Mouse (Mus musculus) MEL (cell line): ENCODE data around the gene Rpl34. TPM values are rescaled to one million over a fixed set of nuclear protein-coding genes. Genes with fewer than 3 reads are reported as not detected.

ENCODE experiments used
- DNase-seq: peaks from one replicate; pipeline ENCODE4 v3.0.0; 2011; ENCODE audit warnings: low read depth, low spot score
- H3K27ac ChIP-seq: 2 replicates; pipeline ENCODE4 v1.5.1; 2012; ENCODE audit warnings: low read depth, mild to moderate bottlenecking, control low read depth, low read length, moderate library complexity; ENCODE audit not compliant: control insufficient read depth
- H3K27me3 ChIP-seq, 2 experiments: fragments of 150-350 bp in 1 of 2; sonication (generic) in 1 of 2; 2 replicates each; pipeline ENCODE4 v1.6.1; 2012; ENCODE audit warnings: low read length in 2 of 2, mild to moderate bottlenecking in 2 of 2, improper control_type of control experiment in 1 of 2, moderate library complexity in 1 of 2; ENCODE audit not compliant: insufficient read depth in 2 of 2, control insufficient read depth in 1 of 2
- H3K36me3 ChIP-seq, 2 experiments: 2 replicates each; pipeline ENCODE4 v1.6.1; 2012 to 2014; ENCODE audit warnings: low read length in 2 of 2, improper control_type of control experiment in 1 of 2, inconsistent platforms in 1 of 2, mild to moderate bottlenecking in 1 of 2; ENCODE audit not compliant: insufficient read depth in 2 of 2, control insufficient read depth in 1 of 2
- H3K4me1 ChIP-seq, 2 experiments: fragments of 150-350 bp in 1 of 2; sonication (generic) in 1 of 2; 2 replicates each; pipeline ENCODE4 v1.6.1; 2012; ENCODE audit warnings: low read length in 2 of 2, improper control_type of control experiment in 1 of 2, mild to moderate bottlenecking in 1 of 2; ENCODE audit not compliant: insufficient read depth in 2 of 2, control insufficient read depth in 1 of 2
- H3K4me3 ChIP-seq, 2 experiments: fragments of 150-350 bp in 1 of 2; sonication (generic) in 1 of 2; 2 replicates each; pipeline ENCODE4 v1.5.1; 2012; ENCODE audit warnings: low read depth in 2 of 2, low read length in 2 of 2, mild to moderate bottlenecking in 2 of 2, moderate library complexity in 2 of 2, control low read depth in 1 of 2, improper control_type of control experiment in 1 of 2; ENCODE audit not compliant: control insufficient read depth in 1 of 2, insufficient read depth in 1 of 2
- H3K79me2 ChIP-seq: 2 replicates; pipeline ENCODE4 v1.6.1; 2012; ENCODE audit warnings: mild to moderate bottlenecking, low read length, moderate library complexity; ENCODE audit not compliant: control insufficient read depth, poor library complexity, insufficient read depth
- H3K9ac ChIP-seq: 2 replicates; pipeline ENCODE4 v1.6.1; 2012; ENCODE audit warnings: low read depth, mild to moderate bottlenecking, control low read depth, low read length, moderate library complexity; ENCODE audit not compliant: control insufficient read depth, poor library complexity, severe bottlenecking
- H3K9me3 ChIP-seq: fragments of 150-350 bp; sonication (generic); replicated peaks from 2 replicates; pipeline ENCODE4 v1.6.1; 2012; ENCODE audit warnings: mild to moderate bottlenecking, low read length, improper control_type of control experiment, moderate library complexity; ENCODE audit not compliant: insufficient read depth
- CHD2 ChIP-seq: IDR thresholded peaks from 2 replicates; pipeline ENCODE4 v1.6.1; 2011; ENCODE audit warnings: low read length, improper control_type of control experiment
- EP300 ChIP-seq, 2 experiments: IDR thresholded peaks; 2 replicates each; pipeline ENCODE4 v1.6.1; 2011; ENCODE audit warnings: improper control_type of control experiment in 2 of 2, low read length in 2 of 2, low read depth in 1 of 2, mild to moderate bottlenecking in 1 of 2
- ETS1 ChIP-seq: IDR thresholded peaks from 2 replicates; pipeline ENCODE4 v1.6.1; 2012; ENCODE audit warnings: low read depth, mild to moderate bottlenecking, inconsistent platforms, low read length, improper control_type of control experiment, moderate library complexity
- GABPA ChIP-seq: IDR thresholded peaks from 2 replicates; pipeline ENCODE4 v1.6.1; 2012; ENCODE audit warnings: low read depth, mild to moderate bottlenecking, inconsistent platforms, low read length, improper control_type of control experiment, moderate library complexity
- GATA1 ChIP-seq: IDR thresholded peaks from 2 replicates; pipeline ENCODE4 v1.6.1; 2011; ENCODE audit warnings: low read depth, low read length, improper control_type of control experiment
- HCFC1 ChIP-seq: IDR thresholded peaks from 2 replicates; pipeline ENCODE4 v1.6.1; 2012; ENCODE audit warnings: low read depth, mild to moderate bottlenecking, inconsistent platforms, low read length, improper control_type of control experiment, moderate library complexity
- JUND ChIP-seq: IDR thresholded peaks from 2 replicates; pipeline ENCODE4 v1.6.1; 2011; ENCODE audit warnings: low read depth, mild to moderate bottlenecking, improper control_type of control experiment, low read length
- KAT2A ChIP-seq: conservative IDR thresholded peaks from 2 replicates; pipeline ENCODE4 v1.6.1; 2012; ENCODE audit warnings: low read depth, low read length, improper control_type of control experiment, inconsistent platforms
- MAFK ChIP-seq: IDR thresholded peaks from 2 replicates; pipeline ENCODE4 v1.6.1; 2011; ENCODE audit warnings: low read depth, mild to moderate bottlenecking, low read length, improper control_type of control experiment, borderline replicate concordance
- MAX ChIP-seq: IDR thresholded peaks from 2 replicates; pipeline ENCODE4 v1.6.1; 2011; ENCODE audit warnings: low read length, improper control_type of control experiment
- MAZ ChIP-seq: IDR thresholded peaks from 2 replicates; pipeline ENCODE4 v1.6.1; 2012; ENCODE audit warnings: low read depth, mild to moderate bottlenecking, inconsistent platforms, low read length, improper control_type of control experiment
- MEF2A ChIP-seq: IDR thresholded peaks from 2 replicates; pipeline ENCODE4 v1.6.1; 2014; ENCODE audit warnings: low read depth, mild to moderate bottlenecking, inconsistent platforms, low read length, improper control_type of control experiment; ENCODE audit not compliant: poor library complexity, insufficient replicate concordance, severe bottlenecking; ENCODE audit errors: extremely low read depth
- MXI1 ChIP-seq: IDR thresholded peaks from 2 replicates; pipeline ENCODE4 v1.6.1; 2011; ENCODE audit warnings: mild to moderate bottlenecking, low read depth, low read length, improper control_type of control experiment
- MYB ChIP-seq: IDR thresholded peaks from 2 replicates; pipeline ENCODE4 v1.6.1; 2011; ENCODE audit warnings: mild to moderate bottlenecking, low read depth, low read length, improper control_type of control experiment
- MYC ChIP-seq: IDR thresholded peaks from 2 replicates; pipeline ENCODE4 v1.6.1; 2011; ENCODE audit warnings: low read depth, mild to moderate bottlenecking, low read length, improper control_type of control experiment, moderate library complexity
- NELFE ChIP-seq: IDR thresholded peaks from 2 replicates; pipeline ENCODE4 v1.6.1; 2011; ENCODE audit warnings: low read depth, low read length, improper control_type of control experiment
- NRF1 ChIP-seq: IDR thresholded peaks from 2 replicates; pipeline ENCODE4 v1.6.1; 2014; ENCODE audit warnings: low read depth, mild to moderate bottlenecking, inconsistent platforms, low read length, improper control_type of control experiment, moderate library complexity; ENCODE audit not compliant: poor library complexity, insufficient read depth, severe bottlenecking
- POLR2AphosphoS5 ChIP-seq: IDR thresholded peaks from 2 replicates; pipeline ENCODE4 v1.6.1; 2012; ENCODE audit warnings: low read depth, borderline replicate concordance, mild to moderate bottlenecking, inconsistent platforms, low read length, moderate library complexity, mixed read lengths
- SIN3A ChIP-seq: IDR thresholded peaks from 2 replicates; pipeline ENCODE4 v1.6.1; 2012; ENCODE audit warnings: low read length, improper control_type of control experiment, inconsistent platforms
- SMC3 ChIP-seq: IDR thresholded peaks from 2 replicates; pipeline ENCODE4 v1.6.1; 2011; ENCODE audit warnings: low read depth, low read length, improper control_type of control experiment
- TAL1 ChIP-seq: IDR thresholded peaks from 2 replicates; pipeline ENCODE4 v1.6.1; 2012; ENCODE audit warnings: mild to moderate bottlenecking, inconsistent platforms, low read length, moderate library complexity, mixed read lengths
- UBTF ChIP-seq: IDR thresholded peaks from 2 replicates; pipeline ENCODE4 v1.6.1; 2012; ENCODE audit warnings: low read depth, mild to moderate bottlenecking, inconsistent platforms, low read length, improper control_type of control experiment, moderate library complexity, borderline replicate concordance; ENCODE audit not compliant: insufficient read depth
- ZC3H11A ChIP-seq: IDR thresholded peaks from 2 replicates; pipeline ENCODE4 v1.6.1; 2012; ENCODE audit warnings: low read depth, mild to moderate bottlenecking, inconsistent platforms, low read length, improper control_type of control experiment
- ZMIZ1 ChIP-seq: IDR thresholded peaks from 2 replicates; pipeline ENCODE4 v1.6.1; 2012; ENCODE audit warnings: low read depth, mild to moderate bottlenecking, inconsistent platforms, low read length, improper control_type of control experiment, moderate library complexity
- polyA plus RNA-seq, 2 experiments: library from polyadenylated mRNA; stranded (reverse) in 1 of 2; unstranded in 1 of 2; fragments of >175 nt in 1 of 2; fragments of >200 nt in 1 of 2; gene quantifications; 2 replicates each; pipeline versions ENCODE4 v1.2.1 to v1.2.4; 2012; ENCODE audit warnings: low replicate concordance in 2 of 2, low read depth in 1 of 2; ENCODE audit not compliant: insufficient read length in 2 of 2, insufficient read depth in 1 of 2, missing spikeins in 1 of 2
- total RNA-seq: library from RNA; depleted of rRNA; stranded (reverse); fragments of 300-350 nt; gene quantifications from 2 replicates; pipeline ENCODE4 v1.2.3, GENCODE M21; 2012

Gene Rpl34
- total and polyA plus RNA-seq, 3 experiments = 451 to 1,619 (median 895) TPM

GRCm38 (mm10) chr3:130682183-130682582, 48.0 kb downstream of the Rpl34 start:
- Histone ChIP-seq H3K9me3 (no peaks in the 10 kb centered on the region), H3K9ac (no peak overlapping the region), H3K4me3 (no peak overlapping the region), H3K79me2 (no peaks in the 10 kb centered on the region), H3K36me3 (no peaks in the 10 kb centered on the region), H3K4me1 (no peaks in the 10 kb centered on the region), H3K27me3 (no peaks in the 10 kb centered on the region), H3K27ac (no peak overlapping the region)
- no peak for TF ChIP-seq CHD2
- no peak for TF ChIP-seq MXI1
- no peak for TF ChIP-seq GATA1
- no peak for TF ChIP-seq TAL1
- no peak for TF ChIP-seq MYB
- TF ChIP-seq HCFC1 = no peak
- no peak for TF ChIP-seq KAT2A
- no peak for TF ChIP-seq JUND
- no peak for TF ChIP-seq NRF1
- no peak for TF ChIP-seq NELFE
- no peak for TF ChIP-seq MYC
- TF ChIP-seq GABPA = no peak
- TF ChIP-seq EP300 (IDR thresholded peaks at IDR 0.05; ENCODE audit: low read depth in 1 of 2, low read length in 2 of 2) = no peak
- no peak for TF ChIP-seq POLR2AphosphoS5
- TF ChIP-seq MAX = no peak
- no peak for TF ChIP-seq MEF2A
- no peak for TF ChIP-seq MAZ
- no peak for DNase-seq

- TF ChIP-seq SMC3 = no peak
- TF ChIP-seq MAFK = no peak
- TF ChIP-seq UBTF = no peak
- TF ChIP-seq POLR2AphosphoS5 = no peak
- no peak for TF ChIP-seq ETS1
- TF ChIP-seq MXI1 = no peak
- TF ChIP-seq ZMIZ1 = no peak
- no peak for TF ChIP-seq SIN3A
- TF ChIP-seq ZC3H11A = no peak
- TF ChIP-seq, all 39 proteins: peak for 0
- no peak overlapping the region for H3K9ac ChIP-seq
- DNase-seq = no peak
- H3K4me3 ChIP-seq = no peak overlapping the region
- no peaks in the 10 kb centered on the region for H3K9me3 ChIP-seq
- no peaks in the 10 kb centered on the region for H3K79me2 ChIP-seq
- H3K36me3 ChIP-seq = no peaks in the 10 kb centered on the region
- H3K27me3 ChIP-seq = no peaks in the 10 kb centered on the region
- H3K27ac ChIP-seq = no peak overlapping the region
- H3K4me1 ChIP-seq = no peaks in the 10 kb centered on the region
Observed at GRCm38 (mm10) chr3:130681226-130681625, 49.0 kb downstream of the Rpl34 start.
